In genomic region chr8:61386645-61387044, GRCm38 (mm10) we compare ENCODE assay signal across 8 mouse cellular contexts.
DNase-seq lines count a peak whose midpoint lies in the region; ATAC-seq lines count a peak whose summit lies in the region.

No protein-coding gene starts in this region.

- no peak overlapping the region for H3K4me3 ChIP-seq in liver, embryonic 16.5 days (ENCODE audit: low read depth, low read length)

- no peaks in the 10 kb centered on the region for H3K27me3 ChIP-seq in liver, embryonic 16.5 days (ENCODE audit: control insufficient read depth, insufficient read depth, low read depth, low read length)

- intact Hi-C loops in left cerebral cortex, postnatal 10 days (cut with DNase I) = no loop called here

- no peak overlapping the region for H3K4me2 ChIP-seq in liver, embryonic 16.5 days (ENCODE audit: low read depth, low read length)

- ATAC-seq in liver, embryonic 16.5 days (ENCODE audit: low read depth) = peak; percentile 55; the same call in 1 of the 2 replicates

- DNase-seq in left cerebral cortex, postnatal 10 days (ENCODE audit: extremely low spot score in 1 of 2, low spot score in 2 of 2) = peak; percentile 37 to 40
- no peak for DNase-seq in left cerebral cortex, adult 11 months (ENCODE audit: low spot score)
- DNase-seq in embryo, embryonic 10 days (ENCODE audit: low spot score) = peak; percentile 71
- peak; percentile 47 for DNase-seq in heart, postnatal 4 days
- peak; percentile 77 for DNase-seq in retina, postnatal 1 day
- DNase-seq in adrenal gland, adult 2 months = no peak
- no peak for DNase-seq in adrenal gland, postnatal 25 days

- H3K9ac ChIP-seq in liver, embryonic 16.5 days (ENCODE audit: low read depth, low read length) = no peak overlapping the region

- no peak overlapping the region for H3K27ac ChIP-seq in liver, embryonic 16.5 days (ENCODE audit: low read length)

- 58% methylated on average over 7 of the region's 7 CpGs for WGBS in liver, embryonic 16.5 days (ENCODE audit: insufficient replicate concordance)

- no peaks in the 10 kb centered on the region for H3K36me3 ChIP-seq in liver, embryonic 16.5 days (ENCODE audit: control insufficient read depth, insufficient read depth)

- no peaks in the 10 kb centered on the region; the same call in 1 of the 2 replicates for H3K4me1 ChIP-seq in liver, embryonic 16.5 days (ENCODE audit: control insufficient read depth, low read depth, low read length)

- H3K9me3 ChIP-seq in liver, embryonic 16.5 days (replicated peaks; ENCODE audit: control insufficient read depth, low read length) = no peaks in the 10 kb centered on the region

Comparison
In these comparisons a context has a peak if more than half of its experiments do, and no peak if none do; other contexts are left out.
1. DNase-seq: peak in left cerebral cortex, postnatal 10 days (2 of 2), embryo, embryonic 10 days (single experiment), heart, postnatal 4 days (single experiment) and retina, postnatal 1 day (single experiment); none in left cerebral cortex, adult 11 months (single experiment), adrenal gland, adult 2 months (single experiment) and adrenal gland, postnatal 25 days (single experiment).